Mouse (Mus musculus) testis, adult 2 months (tissue): ENCODE results near the gene Map3k11.

Source experiments
- CTCF ChIP-seq: fragments of 200-500 bp; IDR thresholded peaks from 2 replicates; pipeline ENCODE4 v1.5.1; 2012; ENCODE audit warnings: low read depth, mild to moderate bottlenecking, inconsistent platforms, low read length, moderate library complexity; ENCODE audit not compliant: control insufficient read depth, insufficient read depth, insufficient replicate concordance
- POLR2A ChIP-seq: fragments of 200-500 bp; IDR thresholded peaks from 2 replicates; pipeline ENCODE4 v1.6.1; 2012; ENCODE audit warnings: low read depth, mild to moderate bottlenecking, inconsistent platforms, low read length, moderate library complexity; ENCODE audit not compliant: control insufficient read depth

DNA sequence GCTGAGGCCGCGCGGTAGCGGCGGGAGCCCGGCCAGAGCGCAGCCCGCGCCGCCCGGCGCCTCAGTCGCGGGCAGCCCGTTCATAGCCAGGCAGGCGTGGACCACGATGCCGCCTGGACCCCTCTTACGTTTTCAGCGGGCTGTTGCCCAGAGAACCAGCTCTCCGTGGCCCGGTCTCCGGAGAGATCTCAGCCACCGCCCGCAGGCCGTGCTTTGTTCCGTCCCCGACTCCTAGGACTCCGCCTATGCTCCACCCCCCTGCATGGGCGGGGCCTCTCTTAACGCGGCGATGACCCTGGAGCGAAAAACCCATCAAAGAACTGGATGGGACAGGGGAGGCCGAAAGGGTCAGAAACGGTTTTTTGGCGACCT, 40.9 kb downstream of the Map3k11 start, which contains the start of gene Fam89b:
- TF ChIP-seq POLR2A (peak; percentile 72), CTCF (no peak)
